Mouse (Mus musculus): ENCODE measurements around the gene Oxct1.

DNA sequence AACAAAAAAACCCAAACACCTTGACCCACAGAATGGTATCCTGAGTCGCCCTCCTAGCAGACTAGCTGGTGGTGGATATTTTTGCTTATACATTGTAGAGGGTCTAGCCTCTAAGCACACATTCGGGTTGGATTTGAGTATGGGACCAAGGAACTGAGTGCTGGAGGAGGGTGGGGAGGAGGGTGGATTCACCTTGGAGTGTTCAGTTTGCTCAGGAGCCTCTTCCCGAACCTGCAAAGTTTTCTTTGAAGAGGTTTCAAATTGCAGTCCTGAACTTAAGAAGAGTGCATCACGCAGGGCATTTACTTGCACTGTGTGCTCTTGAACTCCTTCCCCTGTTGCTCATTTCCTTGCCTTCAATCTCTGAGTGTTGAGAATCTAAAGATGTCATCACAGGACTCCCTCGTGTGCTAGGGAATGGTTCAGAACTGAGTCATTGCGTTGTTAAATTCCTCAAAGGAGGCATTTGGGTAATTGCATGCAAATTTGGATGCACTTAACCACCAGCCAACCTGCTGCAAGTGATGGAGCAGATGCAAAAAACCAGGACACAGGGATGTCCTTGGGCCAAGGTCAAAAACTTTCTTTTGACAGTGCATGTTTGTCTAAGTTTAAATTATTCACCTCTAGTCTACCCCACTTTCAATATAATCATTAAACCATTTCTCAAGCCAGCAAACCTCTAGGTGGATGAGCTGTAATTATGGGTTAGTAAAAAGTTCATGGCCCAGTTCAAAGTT is 1.7 kb downstream of the Oxct1 start:
- no peak for TF ChIP-seq CTCF (IDR thresholded peaks at IDR 0.05; ENCODE audit: extremely low read depth, insufficient read depth, insufficient read length, insufficient replicate concordance)
- no peak for TF ChIP-seq POLR2A (IDR thresholded peaks at IDR 0.05; ENCODE audit: low read depth, low read length)

Data from spleen, adult 2 months (tissue).